Mouse (Mus musculus) layer of hippocampus, adult 9-11 months (tissue): ENCODE measurements around the gene 1810055G02Rik.

Source experiments
- DNase-seq: peaks from one replicate; pipeline ENCODE4 v3.0.0; 2022

1810055G02Rik gene

DNA sequence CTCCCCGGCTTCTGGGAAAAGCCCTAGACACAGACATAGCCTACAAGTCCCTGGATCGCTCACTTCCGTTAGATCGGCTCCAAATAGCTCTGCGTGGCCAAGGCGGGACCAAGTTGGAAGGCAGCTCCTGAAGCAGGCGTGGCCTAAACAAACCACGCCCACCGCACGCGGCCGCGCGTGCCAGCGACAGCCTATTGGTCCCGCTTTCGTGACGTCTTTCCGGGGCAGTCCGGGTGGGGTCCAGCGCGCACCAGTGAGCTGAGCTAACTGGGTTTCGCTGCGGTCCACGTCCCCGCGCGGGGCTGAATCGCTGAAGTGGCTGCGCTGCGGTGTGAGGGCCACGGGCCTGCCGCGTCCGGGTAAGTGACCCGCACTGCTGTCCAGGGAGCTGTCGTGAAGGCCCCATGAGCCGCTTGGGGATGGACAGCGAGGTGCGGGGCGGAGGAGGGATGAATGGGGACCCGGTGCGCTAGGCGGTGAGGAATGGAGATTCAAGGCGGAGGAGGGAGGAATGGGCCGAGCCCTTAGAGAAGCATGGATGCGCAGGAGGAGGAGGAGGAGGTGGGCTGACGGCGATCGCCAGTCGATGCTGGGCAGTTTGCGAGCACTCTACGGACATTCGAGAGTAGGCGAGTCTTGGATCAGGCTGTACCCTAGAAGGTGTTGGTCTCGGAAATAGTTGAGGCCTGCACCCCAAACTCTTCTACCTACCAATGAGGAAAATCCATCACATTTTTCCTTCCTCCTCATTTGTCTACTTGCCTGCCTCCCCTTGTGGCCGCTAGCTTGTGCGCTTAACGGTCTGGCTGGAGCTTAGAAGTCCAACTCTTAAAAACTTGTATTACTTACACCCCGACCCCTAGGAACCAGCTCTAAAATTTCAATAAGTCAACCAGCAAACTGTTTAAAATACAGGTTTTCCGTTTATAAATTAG lies at the start of gene 1810055G02Rik:
Gene 1810055G02Rik, plus strand, starts transcription at position 216 of the 935 bp plus-strand sequence.
- peak; percentile 98 for DNase-seq

DNA sequence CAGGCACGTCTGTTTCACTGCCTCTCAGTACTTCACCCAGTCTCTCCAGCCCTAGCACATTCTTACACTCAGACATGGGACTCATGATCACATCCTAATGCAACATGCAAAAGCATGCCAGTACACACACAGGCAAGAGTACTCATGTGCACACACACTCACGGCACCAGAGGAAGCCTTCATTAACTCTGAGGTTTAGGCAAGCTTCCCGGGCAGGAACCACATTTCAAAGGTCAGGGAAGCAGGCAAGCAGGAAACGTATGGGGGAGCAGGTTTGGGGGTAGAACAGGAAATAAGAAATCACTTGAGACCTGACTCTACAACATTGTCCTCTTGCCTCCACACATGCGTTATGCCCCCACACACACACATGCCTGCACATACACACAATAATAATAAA lies 42.6 kb upstream of the 1810055G02Rik start:
- DNase-seq: no peak

DNA sequence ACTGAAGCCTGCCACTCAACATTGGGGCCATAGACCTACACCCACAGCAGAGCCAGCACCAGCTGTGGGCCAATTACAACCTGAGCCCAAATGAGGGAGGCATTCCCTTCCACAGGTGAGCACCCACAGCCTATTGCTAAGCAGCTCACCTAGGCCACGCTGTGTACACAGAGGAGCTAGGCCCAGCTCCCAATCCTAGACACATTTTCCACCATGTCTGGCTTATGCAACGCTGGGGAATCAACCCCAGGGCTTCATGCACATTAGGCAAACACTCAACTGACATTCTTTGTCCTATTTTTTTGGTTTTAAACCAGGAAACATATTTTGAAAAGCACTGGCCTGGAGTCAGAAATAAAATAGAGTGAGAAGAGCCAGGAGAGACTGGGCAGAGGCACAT lies 41.5 kb upstream of the 1810055G02Rik start:
- no peak for DNase-seq

DNA sequence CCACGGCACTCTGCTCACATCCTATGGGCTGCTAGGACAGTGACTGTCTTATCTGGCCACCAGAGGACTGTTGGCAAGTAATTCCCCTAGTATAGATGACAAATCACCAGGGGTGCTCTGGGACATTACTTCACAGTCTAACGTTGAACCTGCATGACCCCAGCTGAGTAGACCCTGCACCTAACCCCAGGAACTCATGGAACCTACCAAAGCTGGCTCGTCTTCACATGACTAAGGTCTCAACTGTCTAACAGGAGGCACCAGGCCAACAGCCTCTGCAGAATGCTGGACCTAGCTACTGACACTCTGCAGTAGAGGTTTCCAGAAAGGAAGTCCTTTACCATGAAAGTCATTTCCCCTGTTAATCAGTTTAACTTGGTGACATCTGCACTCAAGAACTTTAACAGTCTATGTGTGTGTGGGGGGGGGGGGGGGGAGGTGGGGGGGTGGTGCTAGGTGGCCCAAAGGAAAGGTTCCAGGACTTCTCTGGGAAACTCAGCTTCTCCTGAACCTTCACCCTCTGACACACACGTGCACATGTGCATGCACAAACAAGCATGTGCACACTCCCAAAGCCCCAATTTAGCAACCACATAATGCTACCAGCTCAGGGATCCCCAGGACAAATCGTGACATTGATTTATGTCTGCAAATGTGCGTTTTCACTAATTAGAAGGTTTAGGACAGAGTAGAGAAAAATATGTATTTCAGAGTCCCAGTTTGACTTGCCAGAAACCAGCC lies 40.8 kb upstream of the 1810055G02Rik start:
- DNase-seq: no peak

DNA sequence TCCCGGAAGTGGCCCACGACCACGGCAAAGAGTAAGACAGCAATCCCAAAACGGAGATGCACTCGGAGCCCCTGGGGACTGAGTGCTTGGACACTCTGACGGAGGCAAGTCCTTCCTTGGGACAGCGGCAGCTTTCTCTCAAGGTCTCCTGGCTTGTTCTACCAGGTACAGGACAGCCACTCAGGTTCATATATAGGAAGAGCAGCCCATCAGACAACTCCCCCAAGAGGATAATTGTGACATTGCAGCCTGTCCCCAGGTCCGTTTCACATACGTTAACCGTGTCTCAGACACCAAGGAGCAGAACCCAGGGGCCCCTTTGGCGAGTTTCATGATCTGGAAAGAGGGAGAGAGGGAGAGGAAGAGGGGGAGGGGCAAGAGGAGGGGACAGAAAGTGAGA lies 40.1 kb upstream of the 1810055G02Rik start:
- DNase-seq: no peak

DNA sequence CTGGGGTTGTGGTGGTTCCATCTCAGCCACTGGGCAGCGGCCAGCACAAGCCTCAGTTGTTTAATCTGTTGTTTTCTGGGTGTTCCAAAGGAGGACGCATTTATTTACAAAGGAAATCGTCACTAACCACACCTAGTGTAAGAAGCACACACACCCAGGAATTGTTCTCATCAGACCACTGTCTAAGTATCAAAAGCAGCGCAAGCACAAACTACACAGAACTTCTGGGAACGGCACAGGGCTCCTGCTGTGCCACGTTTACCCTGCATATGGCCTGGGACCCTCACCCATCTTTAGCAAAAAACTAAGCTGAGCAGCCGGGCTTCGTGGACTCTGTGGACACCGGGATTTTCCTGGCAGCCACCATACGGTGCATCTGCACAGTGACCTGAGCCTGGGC lies 39.5 kb upstream of the 1810055G02Rik start:
- DNase-seq: no peak

DNA sequence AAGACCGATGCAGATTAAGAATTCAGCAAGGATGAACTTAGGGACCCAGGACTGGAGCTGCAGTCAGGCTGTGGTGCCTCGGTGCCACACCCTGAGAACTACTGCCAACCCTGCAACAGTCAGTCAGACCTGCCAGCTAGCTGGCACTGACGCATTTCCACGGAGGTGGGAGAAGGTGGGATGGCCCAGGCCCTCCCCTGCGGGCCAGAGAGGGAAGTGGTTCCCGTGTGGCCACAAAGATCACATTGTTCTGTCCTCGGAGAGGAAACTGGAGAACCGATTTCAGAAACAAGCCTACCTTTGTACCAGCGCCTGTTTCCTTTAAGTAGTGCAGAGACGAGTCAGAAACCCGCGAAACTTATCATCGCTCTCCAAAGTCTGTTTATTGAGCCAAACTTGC lies 39.0 kb upstream of the 1810055G02Rik start:
- DNase-seq: no peak

DNA sequence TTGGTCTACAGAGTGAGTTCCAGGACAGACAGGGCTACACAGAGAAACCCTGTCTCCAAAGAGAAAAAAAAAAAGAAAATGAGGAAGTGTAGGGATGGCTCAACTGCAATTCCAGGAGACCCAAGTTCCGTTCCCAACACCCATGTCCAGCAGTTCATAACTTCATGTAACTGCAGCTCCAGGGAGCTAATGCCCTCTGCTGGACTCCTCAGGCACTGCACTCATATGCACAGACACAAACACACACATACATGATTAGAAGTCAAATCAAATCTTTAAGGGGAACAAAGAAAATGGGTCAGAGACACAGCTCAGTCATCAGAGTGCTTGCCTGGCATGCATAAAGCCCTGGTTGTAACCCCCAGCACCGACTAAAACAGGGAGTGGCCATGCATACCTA lies 34.9 kb upstream of the 1810055G02Rik start:
- DNase-seq: no peak

DNA sequence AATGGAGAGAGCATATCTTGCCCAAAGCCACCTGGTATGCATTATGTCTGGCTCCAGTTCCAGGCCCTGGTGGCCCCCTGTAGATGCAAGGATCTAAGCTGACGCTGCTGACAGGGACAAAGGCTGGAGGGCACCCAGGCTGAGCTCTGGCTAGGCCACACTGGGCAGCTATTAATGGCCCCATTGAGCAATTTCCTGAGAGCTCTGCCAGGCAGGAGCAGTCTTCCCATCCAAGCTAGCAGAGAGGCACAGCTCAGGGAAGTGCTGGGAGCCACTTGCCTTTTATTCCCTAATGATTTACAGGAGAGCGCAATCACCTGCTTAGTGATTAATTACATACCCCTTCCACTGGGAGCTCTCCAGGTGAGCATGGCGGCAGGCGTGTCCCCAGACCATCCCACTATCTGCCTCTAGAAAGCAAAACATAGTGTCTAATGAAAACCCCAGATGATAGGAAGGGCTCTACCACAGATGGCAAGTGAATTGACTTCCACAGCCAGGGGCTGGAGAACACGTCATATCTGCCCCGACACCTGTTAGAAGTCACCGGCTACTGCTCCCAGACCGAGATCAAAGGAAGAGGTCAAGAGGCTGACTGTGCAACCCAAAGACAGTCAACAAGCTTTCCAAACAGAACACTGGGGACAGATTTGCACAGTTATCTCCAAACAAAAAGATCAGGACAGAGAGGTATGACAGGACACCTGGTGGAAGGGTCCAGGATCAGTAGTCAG lies 33.8 kb upstream of the 1810055G02Rik start:
- DNase-seq: peak; percentile 47

DNA sequence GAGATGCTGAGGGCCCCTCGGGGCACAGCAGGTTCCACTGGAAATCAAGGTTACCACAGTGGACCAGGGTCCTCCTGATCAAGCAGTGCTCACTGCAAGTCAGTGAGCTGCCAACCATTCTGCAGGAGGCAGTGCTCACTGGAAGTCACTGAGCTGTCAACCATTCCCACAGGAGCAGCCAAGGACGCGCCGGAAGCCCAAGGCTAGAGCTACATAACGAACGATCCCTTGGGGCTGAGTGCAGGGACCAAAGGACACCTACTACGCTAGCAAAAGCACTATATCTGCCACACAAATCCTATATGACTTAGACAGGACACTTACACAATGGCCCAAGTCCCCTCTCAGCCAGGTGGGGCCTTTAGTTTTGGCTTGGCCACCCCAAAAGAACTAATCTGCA lies 27.4 kb upstream of the 1810055G02Rik start:
- no peak for DNase-seq

DNA sequence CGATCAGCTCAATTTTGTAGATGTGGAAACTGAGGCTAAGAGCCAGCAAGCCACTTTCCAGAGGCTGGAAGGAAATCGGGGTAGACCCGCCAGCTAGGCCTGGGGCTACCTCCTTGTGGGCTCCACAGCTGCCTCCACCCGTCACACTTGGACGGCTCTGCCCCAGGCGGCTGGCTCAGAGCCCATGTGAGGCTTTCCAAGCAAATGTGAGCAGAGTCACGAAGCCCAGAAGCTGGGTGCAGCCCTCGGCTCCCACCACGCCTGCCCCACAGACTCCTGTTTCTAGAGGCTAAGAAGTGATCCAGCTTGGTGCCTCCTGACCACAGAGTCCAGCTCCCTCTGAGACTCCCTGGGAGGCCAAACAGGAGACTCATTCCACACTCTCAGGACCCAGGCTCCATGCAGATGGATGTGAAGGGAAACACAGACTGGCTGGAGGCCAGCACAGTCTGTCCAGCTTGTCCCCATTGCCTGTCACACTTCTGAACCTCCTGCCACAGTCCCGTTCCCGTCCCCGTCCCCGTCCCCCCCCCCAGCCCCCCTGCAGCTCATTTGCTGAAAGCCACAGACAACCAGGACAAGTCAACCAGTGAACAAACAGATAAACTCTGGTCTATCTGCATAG lies 26.7 kb upstream of the 1810055G02Rik start:
- DNase-seq: no peak

DNA sequence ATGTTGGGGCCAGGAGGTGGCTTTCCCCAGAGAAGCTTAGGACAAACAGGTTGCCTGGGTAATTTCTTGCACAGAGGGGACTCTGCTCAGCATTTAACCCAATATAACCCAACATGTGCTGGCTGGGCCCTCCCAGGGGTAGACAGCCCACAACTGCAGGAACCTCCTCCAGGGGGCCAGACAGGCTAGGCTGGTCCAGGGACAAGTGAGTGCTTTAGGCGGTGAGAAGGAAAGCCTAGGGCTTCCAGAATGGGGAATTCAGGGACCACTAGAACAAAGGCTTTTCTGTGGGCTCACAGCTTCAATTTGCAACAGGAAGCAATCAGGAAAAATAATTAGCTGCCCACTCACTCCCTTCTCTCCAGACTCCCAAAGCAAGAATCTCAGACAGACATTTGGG lies 23.7 kb upstream of the 1810055G02Rik start:
- no peak for DNase-seq

DNA sequence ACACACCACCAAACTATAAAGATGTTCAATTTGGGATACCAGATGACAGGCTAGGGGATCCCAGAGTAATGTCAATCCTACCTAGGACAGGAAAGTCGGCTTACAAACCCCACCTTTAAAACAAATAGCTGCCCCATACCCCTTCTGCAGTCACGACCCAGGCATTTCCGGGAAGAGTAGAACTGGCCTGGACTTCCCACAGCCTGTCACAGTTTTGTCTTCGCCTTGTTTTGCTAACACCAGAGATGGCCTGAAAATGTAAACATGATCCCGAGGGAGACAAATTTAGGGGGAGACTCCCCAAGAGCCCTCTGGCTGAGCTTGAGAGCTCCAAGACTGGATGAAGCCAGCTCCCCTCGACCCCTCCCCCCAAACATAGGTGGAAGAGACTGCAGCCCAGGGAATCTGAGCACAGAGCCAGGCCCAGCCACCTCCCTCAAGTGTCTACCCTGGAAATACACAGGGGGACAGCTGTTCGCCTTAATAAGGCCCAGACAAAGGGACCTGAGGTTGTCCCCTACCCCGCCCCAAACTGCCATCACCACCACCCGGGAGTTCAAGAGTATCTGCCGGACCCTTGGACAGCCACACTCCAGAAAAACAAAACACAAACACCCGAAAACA lies 23.0 kb upstream of the 1810055G02Rik start:
- DNase-seq: no peak

DNA sequence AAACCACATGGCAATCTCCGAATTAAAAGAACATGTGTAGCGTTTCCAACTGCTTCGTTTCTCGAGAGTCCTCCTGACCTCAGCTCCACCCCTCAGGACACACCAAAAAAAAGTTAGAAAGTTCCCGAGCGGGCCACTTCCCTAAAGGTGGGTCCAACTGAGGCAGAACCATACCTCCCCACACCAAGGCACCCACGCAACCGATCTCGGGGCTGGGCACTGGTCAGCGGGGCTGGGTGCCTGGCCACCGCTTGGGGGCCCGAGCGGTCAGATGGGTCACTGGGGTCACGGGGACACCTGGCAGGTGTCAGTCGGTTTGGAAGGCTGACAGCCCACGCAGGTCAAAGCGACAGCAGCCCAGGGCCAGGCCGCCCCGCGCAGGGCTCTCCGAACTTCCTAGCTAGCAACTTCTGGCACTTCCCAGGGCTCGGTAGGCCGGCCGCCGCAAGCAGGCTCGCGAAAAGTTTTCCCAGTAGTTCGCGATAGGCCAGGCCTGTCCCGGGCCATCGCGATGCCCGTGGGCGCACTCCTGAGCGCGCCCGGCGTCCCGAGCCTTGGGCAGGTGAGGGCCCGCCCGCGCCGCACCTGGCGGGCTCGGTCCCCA lies 22.4 kb upstream of the 1810055G02Rik start:
- DNase-seq: no peak

DNA sequence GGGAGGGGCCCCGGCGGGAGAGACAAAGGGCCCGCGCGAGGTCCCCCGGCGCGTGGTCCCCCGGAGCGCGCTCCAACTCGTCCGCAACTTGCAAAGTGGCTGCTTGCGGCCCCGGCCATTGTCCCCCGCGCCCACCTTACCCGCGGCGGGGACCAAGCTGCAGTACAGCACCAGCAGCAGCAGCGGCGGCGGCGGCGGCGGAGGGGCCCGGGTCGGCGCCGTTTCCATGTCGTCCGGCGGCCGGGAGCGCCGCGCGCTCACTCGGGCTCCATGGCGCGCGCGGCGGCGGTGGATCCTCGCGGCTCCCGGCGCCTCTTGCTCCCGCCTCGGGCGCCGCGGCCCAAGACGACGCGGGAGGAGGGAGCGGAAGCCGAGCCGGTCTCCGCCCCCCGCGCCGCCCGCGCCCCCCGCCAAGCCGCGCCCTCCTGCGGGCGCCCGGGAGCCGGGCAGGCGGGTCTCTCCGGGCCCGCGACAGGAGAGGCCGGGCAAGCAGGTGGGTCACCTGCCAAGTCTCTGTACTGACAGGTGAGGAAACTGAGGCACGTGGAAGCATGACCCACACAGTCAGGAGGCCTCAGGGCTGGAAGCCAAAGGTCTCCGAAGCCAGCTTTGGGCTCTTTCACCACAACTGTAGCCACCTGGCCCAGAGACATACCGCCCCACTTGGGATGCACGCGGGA lies 21.7 kb upstream of the 1810055G02Rik start, which contains the start of gene Lrp5:
Gene Lrp5, minus strand, starts transcription at position 350 of the 680 bp plus-strand sequence.
- no peak for DNase-seq

DNA sequence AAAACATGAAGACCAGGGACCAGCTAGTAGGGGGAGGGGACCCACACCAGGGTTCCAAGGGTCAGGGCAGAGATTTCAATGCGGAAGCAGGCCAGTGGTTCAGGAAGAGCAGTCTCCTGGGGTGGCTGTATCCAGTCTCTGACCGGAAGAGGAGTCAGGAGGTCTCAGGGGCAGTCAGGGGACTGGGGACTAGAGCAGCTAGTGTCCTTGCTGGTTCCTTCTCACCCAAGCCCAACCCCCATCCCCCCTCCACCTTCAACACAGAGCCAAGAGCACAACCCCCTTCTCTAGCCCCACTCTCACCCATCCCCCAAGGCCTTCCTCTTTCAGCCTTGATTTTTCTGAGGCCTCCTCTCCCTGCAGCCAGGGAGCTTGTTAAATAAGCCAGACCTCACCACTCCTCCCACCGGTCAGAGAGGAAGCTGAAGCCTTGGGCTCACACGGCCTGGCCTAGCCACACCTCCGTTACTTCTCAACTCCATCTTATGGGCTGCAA lies 20.4 kb upstream of the 1810055G02Rik start:
- DNase-seq: peak; percentile 81

DNA sequence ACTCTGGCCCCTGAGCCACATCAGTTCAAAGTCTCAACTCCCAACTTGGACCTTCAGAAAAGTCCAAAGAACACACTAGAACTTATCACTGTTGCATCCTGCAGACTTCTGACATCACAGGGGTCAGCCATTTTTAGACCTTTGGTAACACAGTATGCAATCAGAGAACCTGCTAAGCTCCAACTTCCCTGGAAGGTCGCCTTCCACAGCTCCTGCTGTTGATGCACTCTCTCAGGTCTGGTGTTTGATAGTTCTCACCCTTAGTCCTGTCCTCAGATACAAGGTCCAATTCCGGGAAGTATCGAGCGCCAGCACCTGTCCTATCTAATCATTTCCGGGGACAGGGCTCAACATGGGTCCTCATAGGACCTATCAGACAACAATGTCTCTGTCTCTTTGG lies 16.8 kb upstream of the 1810055G02Rik start:
- DNase-seq: no peak

DNA sequence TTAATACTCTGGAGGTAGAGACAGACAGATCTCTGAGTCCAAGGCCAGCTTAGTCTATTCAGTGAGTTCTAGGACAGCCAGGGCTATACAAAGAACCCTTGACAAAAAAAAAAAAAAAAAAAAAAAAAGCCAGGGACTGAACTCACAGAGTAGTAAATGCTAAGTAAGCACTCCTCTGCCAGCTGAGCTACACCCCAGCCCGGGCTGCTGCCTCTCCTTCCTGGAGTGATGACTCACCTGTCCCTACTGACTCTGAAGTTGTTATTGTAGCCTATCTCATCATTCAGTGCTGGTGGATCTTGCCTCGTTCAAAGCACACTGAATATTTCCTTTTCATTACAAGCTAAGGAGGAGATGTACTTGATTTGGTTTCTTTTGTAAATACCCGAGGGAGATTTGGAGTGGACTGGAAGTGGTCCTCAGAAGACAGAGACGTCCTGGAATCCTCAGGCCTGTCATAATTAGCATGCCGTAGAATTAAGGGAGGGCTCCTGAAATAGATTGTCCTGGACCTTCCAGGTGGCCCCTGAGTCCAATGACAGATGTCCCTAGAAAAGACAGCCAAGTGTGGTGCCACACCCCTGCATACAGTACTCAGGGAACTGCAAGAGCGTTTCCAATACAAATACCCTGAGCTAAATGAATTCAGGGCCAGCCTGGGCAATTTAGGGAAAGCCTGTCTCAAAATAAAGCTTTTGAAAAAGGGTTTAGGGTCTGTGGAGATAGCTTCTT lies 15.5 kb upstream of the 1810055G02Rik start:
- DNase-seq: no peak

DNA sequence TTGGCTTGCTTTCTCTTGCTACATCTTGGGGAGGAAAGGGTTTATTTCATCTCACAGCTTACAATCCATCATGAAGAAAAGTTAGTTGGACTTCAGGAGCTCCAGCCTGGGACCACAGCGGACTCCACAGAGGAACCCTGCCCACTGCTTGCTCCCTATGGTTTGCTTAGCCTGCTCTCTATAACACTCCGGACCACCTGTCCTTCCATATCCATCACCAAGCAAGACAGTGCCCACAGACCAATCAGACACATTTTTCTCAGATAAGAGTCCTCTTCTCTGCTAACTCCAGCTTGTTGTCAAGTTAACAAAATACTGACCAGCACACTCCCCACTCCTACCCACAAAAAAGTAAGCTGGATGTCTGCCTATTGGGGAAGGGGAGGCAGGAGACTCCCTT lies 13.6 kb upstream of the 1810055G02Rik start:
- DNase-seq: no peak

DNA sequence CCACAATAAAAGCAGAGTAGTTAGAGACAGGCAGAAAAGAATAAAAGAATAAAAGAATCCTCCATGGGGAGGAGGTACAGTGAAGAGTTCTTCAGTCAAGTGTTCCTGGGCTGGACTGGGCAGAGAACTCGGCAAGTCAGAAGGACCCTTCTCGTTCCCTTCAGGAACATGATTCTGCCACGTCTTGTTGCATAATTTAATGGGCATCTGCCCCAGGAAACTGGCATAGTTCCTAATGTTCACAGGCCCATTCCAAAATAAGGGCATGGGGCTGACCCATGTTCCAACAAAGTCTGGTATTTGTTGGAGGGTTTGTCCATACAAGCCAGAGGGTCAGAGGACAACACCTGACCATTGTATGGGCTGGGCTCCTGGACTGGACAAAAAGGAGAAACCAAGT lies 13.1 kb upstream of the 1810055G02Rik start:
- DNase-seq: no peak
